Mouse (Mus musculus) lung, adult 2 months (tissue): ENCODE results near the gene Atp1b2. TPM values are rescaled to one million over a fixed set of nuclear protein-coding genes. Genes with fewer than 3 reads are reported as not detected.

Experiments
- DNase-seq: peaks from one replicate; pipeline ENCODE4 v3.0.0; 2022
- H3K4me1 ChIP-seq: fragments of 200-500 bp; 2 replicates; pipeline ENCODE4 v1.6.1; 2011; ENCODE audit warnings: low read length; ENCODE audit not compliant: control insufficient read depth, insufficient read depth
- H3K4me3 ChIP-seq: fragments of 200-500 bp; replicated peaks from 2 replicates; pipeline ENCODE3; 2011; ENCODE audit warnings: low read depth, mild to moderate bottlenecking, control low read depth, low read length; ENCODE audit errors: extremely low read depth
- CTCF ChIP-seq: fragments of 200-500 bp; IDR thresholded peaks from 2 replicates; pipeline ENCODE4 v1.5.1; 2011; ENCODE audit warnings: mild to moderate bottlenecking, low read length, control low read depth; ENCODE audit not compliant: insufficient read depth
- POLR2A ChIP-seq: fragments of 200-500 bp; IDR thresholded peaks from 2 replicates; pipeline ENCODE4 v1.6.1; 2011; ENCODE audit warnings: low read depth, mild to moderate bottlenecking, control low read depth, low read length, borderline replicate concordance; ENCODE audit errors: extremely low read depth
- WGBS: fragments of 180-500 bp; shearing (Covaris S2); methylation state at CpG from one replicate; pipeline ENCODE4 v1.1.7; 2018; 5-methylcytosine and 5-hydroxymethylcytosine counted together
- polyA plus RNA-seq: library from polyadenylated mRNA; depleted of rRNA; stranded (reverse); fragments of >200 nt; gene quantifications from 2 replicates; pipeline ENCODE4 v1.2.3, GENCODE M21; 2012

Gene Atp1b2
- polyA plus RNA-seq, 1 experiment = 15.9 TPM

DNA sequence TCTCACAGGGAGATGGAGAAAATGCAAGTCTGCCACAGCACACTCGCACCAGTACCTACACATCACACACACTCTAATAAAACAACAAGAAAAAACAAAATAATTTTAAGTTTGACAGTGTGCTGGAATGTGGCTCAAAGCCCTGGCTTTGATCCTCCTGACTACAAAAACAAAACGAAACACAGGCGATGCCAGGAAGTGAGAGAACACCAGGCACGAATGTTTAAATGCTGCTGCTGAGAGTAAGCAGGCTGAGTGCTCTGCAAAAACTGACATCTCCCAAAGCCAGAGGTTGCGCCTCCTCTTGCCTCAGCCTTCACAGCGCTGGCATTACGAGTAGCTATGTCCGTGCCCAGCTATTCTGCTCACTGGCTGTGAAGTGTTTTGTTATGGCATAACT lies 40.6 kb downstream of the Atp1b2 start:
- TF ChIP-seq CTCF = no peak
- no peak for TF ChIP-seq POLR2A
- Histone ChIP-seq H3K4me1 (no peaks in the 10 kb centered on the region), H3K4me3 (no peak overlapping the region)
- 63% methylated on average over 8 of the region's 8 CpGs for WGBS
- DNase-seq = no peak

DNA sequence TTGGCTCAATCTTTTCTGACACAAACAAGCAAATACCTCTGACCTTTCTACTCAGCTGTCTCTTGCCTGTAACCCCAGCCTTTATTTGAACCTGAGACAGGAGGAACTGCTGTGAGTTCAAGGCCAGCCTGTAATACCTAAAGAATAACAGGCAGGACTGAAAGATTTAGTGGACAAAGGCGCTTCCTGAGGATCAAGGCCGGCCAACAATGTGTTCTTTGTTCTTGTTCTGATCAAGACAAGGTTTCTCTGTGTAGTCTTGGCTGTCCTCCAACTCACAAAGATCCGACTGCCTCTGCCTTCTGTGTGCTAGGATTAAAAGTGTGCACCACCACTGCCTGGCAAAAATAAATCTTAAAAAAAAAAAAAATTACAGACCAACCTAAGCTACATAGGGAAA lies 41.4 kb downstream of the Atp1b2 start:
- H3K4me3 ChIP-seq = no peak overlapping the region
- WGBS = 50% methylated on average over 3 of the region's 3 CpGs

DNA sequence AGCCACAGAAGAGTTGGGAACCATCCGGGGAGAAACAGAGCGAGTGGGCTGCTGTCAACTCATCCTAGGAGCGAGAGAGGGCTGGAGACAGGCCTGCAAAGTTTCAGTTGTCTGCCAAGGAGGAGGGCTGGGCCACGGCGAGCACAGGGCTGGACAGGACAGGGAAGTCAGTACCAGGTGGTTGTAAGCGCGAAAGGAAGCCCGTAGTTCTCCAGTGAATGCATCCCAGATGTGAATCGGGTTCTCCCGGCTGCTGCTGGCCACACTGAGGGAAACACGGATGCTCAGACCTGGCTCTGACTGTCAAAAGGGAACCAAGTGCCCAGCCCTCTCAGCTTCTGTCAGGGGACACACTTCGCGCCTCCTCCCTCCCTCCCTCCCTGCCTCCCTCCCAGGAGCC lies 42.4 kb downstream of the Atp1b2 start:
- WGBS = 86% methylated on average over 13 of the region's 13 CpGs
- H3K4me3 ChIP-seq = no peak overlapping the region
- no peak for TF ChIP-seq CTCF
- TF ChIP-seq POLR2A = no peak
- no peak for DNase-seq
- H3K4me1 ChIP-seq = no peaks in the 10 kb centered on the region

More for the DNA sequence above, 41.4 kb downstream of the Atp1b2 start:
- DNase-seq = no peak
- TF ChIP-seq CTCF (no peak), POLR2A (no peak)
- H3K4me1 ChIP-seq = no peaks in the 10 kb centered on the region

DNA sequence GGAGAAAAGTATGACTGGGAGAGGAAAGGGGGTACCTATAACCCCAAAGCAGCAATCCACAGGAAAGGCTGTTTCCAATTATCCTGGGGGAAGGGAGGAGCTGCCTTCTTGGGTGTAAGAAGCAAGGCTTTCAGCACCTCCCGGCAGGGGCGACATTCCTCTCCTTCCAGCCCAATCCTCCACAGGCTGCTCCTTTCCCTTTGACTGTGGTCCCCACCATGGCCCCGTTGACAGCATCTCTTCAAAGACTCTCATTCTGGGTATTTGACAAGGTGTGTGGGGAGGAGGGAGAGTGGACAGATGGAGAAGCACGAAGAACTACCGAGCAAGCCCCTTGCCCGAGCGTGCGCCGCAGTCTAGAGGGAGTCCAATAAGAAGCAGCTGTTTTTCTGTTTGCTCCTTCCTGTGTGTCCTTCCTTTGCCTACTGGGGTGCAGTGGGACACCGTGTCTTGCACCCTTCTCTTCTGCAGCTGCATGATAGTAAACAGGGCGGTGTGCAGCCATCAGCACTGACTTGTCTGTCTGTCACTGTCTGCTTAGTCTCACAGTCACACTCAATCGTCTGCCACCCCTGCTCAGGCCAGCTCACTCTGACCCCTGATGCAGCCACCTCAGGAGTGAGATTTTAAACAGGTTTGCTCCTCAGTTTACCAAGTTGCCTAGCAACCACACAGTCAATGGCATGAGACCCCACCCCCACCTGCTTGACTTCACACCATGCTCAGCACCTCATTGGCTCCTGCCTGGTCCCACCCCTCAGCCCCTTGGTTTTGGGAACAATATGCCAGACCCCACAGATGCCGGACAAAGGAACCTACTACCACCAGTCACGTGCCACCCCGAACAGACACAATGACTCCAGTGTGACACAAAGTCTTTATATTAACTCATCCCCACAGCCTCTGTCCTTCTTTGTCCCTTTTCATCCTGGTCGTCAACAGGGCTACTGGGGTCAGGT lies 44.6 kb downstream of the Atp1b2 start:
- no peak overlapping the region for H3K4me3 ChIP-seq
- no peak for DNase-seq
- WGBS = 71% methylated on average over 16 of the region's 16 CpGs
- no peak for TF ChIP-seq POLR2A
- no peak for TF ChIP-seq CTCF
- H3K4me1 ChIP-seq = no peaks in the 10 kb centered on the region

DNA sequence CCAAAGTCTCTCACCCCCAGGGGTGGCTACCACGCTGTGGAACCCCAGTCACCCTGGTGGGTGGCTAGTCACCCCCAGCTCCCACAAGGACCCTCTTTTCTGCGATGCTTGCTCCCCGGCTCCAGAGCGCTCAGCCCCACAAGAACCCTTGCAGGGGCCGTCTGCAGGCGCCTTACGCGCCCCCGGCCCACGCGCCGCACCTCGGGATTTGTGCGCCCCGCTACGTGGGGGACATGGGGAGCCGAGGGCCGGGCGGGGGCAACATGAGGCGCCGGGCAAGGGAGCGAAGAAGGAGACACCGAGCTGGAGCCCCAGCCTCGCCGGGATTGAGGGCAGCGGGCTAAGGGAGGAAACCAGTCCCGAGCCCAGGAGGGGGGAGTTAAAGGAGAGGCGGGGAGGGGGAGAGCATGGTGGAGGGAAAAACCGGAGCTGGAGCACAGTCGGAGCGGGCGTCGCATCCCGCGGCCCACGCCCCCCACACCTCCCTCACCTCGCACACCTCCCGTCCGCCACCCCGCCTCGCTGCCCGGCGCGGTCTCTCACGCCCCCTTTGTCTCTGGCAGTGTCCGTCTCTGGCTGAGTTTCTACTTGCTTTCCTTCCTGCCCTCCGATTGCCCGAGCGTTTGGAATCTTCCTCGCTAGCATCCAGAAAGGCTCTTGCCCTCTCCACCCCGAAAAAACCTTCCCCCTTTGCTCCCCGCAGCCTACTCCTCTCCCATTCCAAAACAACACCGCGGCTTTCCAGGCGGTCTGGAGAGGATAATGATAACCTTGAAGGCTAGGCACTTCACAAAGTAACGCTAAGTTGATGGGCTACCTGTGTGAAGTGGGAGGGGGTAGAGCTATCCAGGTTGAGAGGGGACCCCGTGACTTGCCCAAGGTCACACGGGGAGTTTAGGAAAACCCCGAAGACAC lies 45.6 kb downstream of the Atp1b2 start, which contains the start of gene Efnb3:
Gene Efnb3, minus strand, starts transcription at position 355 of the 915 bp plus-strand sequence.
- Histone ChIP-seq H3K4me1 (no peaks in the 10 kb centered on the region), H3K4me3 (no peak within 1 kb of the TSS)
- DNase-seq = no peak
- WGBS = 3% methylated on average over 58 of the region's 59 CpGs
- TF ChIP-seq CTCF (no peak), POLR2A (no peak)

DNA sequence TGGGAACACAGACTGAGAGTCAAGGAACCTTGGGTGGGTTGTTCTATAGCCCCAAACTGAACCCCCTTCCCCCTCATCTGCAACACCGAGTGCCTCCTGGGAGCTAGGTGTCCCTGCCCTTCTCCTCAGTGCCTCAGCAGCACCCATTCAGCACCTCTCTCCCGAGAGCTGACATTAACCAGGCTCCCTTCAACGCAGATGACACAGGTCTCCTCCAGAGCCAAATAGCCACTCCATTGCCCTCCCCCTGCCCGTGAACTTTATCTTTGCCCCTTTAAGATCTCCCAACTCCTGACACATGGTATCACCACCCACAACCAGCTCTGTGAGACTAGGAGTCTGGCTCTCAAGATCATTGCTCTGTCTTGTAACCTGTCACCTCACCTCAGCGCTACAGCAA lies 46.6 kb downstream of the Atp1b2 start:
- WGBS = 35% methylated on average over 5 of the region's 5 CpGs
- H3K4me3 ChIP-seq = no peak overlapping the region
- no peak for DNase-seq
- TF ChIP-seq POLR2A = no peak
- TF ChIP-seq CTCF = no peak
- H3K4me1 ChIP-seq = no peaks in the 10 kb centered on the region

DNA sequence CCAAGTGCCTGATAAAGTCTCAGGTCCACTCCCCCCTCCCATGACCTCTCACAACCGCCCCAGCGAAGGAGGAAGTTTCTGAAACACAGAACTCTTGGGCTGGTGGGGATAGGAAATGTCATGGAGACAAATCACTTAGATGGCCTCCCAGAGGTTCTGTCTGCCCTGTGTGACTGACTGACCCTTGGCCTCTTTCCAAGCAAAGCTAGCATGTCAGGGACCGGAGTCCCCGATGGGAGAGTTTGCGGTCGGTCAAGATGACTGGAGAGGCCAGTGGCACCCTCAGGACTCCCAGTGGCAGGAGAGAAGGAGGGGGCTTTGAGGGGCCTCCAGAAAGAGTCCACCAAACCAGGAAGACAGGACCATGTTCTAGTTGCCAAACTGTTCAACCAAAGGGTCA lies 47.0 kb downstream of the Atp1b2 start:
- H3K4me1 ChIP-seq = no peaks in the 10 kb centered on the region
- 38% methylated on average over 6 of the region's 6 CpGs for WGBS
- TF ChIP-seq POLR2A (no peak), CTCF (no peak)
- no peak overlapping the region for H3K4me3 ChIP-seq
- no peak for DNase-seq

DNA sequence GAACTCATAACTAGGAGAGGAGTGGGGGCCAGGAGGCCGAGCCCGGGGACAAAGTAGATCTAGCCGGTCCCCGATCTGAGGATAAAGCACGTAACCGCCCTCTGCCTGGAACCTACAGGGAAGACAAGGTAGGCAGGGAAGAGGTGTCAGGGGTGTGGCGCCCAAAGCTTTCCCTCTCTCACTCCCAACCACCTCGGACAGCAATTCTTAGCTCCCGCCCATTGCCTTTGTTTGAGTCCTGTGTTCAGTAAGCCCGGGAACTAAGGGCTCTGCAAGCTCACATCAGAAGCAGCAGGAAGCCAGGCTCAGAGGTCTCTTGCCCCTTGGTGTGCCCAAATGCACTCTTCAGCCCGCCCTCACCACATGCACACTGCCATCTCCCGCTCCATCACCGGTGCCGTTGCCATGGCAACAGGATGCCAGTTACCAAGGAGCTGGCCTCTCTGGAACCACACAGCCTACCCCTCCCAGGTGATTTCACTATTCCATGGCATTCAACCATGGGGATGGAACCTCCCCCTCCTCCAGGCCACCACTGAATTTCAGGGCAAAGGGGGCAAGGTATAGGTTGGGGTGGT lies 48.3 kb downstream of the Atp1b2 start:
- Histone ChIP-seq H3K4me3 (no peak overlapping the region), H3K4me1 (no peaks in the 10 kb centered on the region)
- no peak for TF ChIP-seq POLR2A
- TF ChIP-seq CTCF = no peak
- DNase-seq = no peak
- WGBS = 56% methylated on average over 14 of the region's 14 CpGs

DNA sequence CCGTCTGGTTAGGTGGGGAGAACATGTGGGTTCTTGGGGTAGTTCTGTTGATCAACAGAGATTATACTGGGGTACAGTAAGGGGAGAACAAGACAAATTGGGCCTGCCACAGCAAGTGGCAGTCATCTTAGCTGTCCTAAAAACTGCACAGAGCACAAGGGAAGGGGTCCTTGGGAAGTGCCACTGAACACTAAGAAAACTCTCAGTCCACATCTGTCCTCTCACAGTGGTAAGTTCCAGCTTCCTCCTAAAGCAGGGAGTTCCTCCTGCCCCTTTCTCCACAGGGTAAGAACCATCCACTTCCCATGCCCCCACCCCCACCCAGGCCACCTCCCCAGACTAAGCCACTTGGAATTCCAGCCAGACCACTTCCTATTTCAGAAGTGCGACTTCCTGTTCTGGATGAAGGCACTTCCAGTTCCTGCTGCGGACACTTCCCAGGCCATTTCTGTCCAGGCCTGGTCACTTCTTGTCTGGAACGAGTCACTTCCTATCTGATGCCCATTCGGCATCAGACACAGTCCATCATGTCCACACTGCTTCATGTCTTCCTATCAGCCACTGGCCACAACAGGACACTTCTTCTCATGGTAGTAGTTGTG lies 51.1 kb downstream of the Atp1b2 start:
- DNase-seq = no peak
- 51% methylated on average over 5 of the region's 5 CpGs for WGBS
- no peak for TF ChIP-seq POLR2A
- TF ChIP-seq CTCF = no peak
- Histone ChIP-seq H3K4me1 (no peaks in the 10 kb centered on the region), H3K4me3 (no peak overlapping the region)
